Mouse (Mus musculus) forebrain, postnatal 0 days (tissue): ENCODE data around the gene Tnfrsf19. TPM values are rescaled to one million over a fixed set of nuclear protein-coding genes. Genes with fewer than 3 reads are reported as not detected.

Experiments
- ATAC-seq: fragments of 200-750 bp; cut with Nextera tagmentation; 2 replicates; pipeline ENCODE4 v1.8.0; 2017; ENCODE audit warnings: mild to moderate bottlenecking, moderate library complexity
- DNase-seq: peaks from one replicate; pipeline ENCODE4 v3.0.0-alpha.2; 2015
- H3K27ac ChIP-seq: fragments of 300-500 bp; sonication (generic); 2 replicates; pipeline ENCODE4 v1.5.1; 2014; ENCODE audit warnings: low read depth, mild to moderate bottlenecking, antibody characterized with exemption, low read length, moderate library complexity, mixed read lengths
- H3K27me3 ChIP-seq: fragments of 300-500 bp; sonication (generic); 2 replicates; pipeline ENCODE4 v1.6.1; 2014; ENCODE audit warnings: mild to moderate bottlenecking, low read length, mixed read lengths; ENCODE audit not compliant: insufficient read depth
- H3K36me3 ChIP-seq: fragments of 300-500 bp; sonication (generic); 2 replicates; pipeline ENCODE4 v1.6.1; 2014; ENCODE audit warnings: mild to moderate bottlenecking, moderate library complexity; ENCODE audit not compliant: insufficient read depth
- H3K4me1 ChIP-seq: fragments of 300-500 bp; sonication (generic); 2 replicates; pipeline ENCODE4 v1.6.1; 2014; ENCODE audit warnings: antibody characterized with exemption; ENCODE audit not compliant: insufficient read depth
- H3K4me2 ChIP-seq: fragments of 300-500 bp; sonication (generic); 2 replicates; pipeline ENCODE4 v1.6.1; 2014; ENCODE audit warnings: low read depth, mild to moderate bottlenecking, moderate library complexity
- H3K4me3 ChIP-seq: fragments of 300-500 bp; sonication (generic); 2 replicates; pipeline ENCODE4 v1.5.1; 2014; ENCODE audit warnings: low read depth, low read length, mixed read lengths
- H3K9ac ChIP-seq: fragments of 300-500 bp; sonication (generic); 2 replicates; pipeline ENCODE4 v1.6.1; 2014; ENCODE audit warnings: mild to moderate bottlenecking
- H3K9me3 ChIP-seq: fragments of 300-500 bp; sonication (generic); 2 replicates; pipeline ENCODE4 v1.6.1; 2016; ENCODE audit warnings: low read length
- CTCF ChIP-seq: sonication (generic); IDR thresholded peaks from 2 replicates; pipeline ENCODE4 v1.5.1; 2016; ENCODE audit warnings: antibody characterized with exemption, control low read depth, low read depth
- WGBS: fragments of 180-500 bp; shearing (Covaris S2); extraction: QIAGEN DNeasy Blood & Tissue Kit; methylation state at CpG from one replicate; pipeline ENCODE4 v1.1.7; 2014; 5-methylcytosine and 5-hydroxymethylcytosine counted together
- polyA plus RNA-seq: library from polyadenylated mRNA; unstranded; fragments of >200 nt; fragmentation: Nextera tagmentation; extraction: Ambion mirVana; gene quantifications from 2 replicates; pipeline ENCODE4 v1.2.1, GENCODE M21; 2015
- total RNA-seq: library from RNA; depleted of rRNA; stranded (reverse); fragments of >200 nt; gene quantifications from 2 replicates; pipeline ENCODE4 v1.2.3, GENCODE M21; 2014; rRNA removed

Tnfrsf19 gene
- 59.5 and 63.1 TPM in 2 replicates for total RNA-seq
- polyA plus RNA-seq, result 52.7 and 56.0 TPM in 2 replicates

GRCm38 (mm10) chr14:61046091-61046681, at the start of gene Tnfrsf19:
TSS of gene Tnfrsf19 (minus strand) at chr14:61046490.
- Histone ChIP-seq H3K27ac (peak within 1 kb of the TSS; percentile 79), H3K9ac (peak within 1 kb of the TSS; percentile 65), H3K36me3 (no peaks in the 10 kb centered on the region), H3K4me3 (peak within 1 kb of the TSS; percentile 49), H3K27me3 (no peaks in the 10 kb centered on the region; the same call in 1 of the 2 replicates), H3K4me1 (peaks cover 7% of the 10 kb centered on the region), H3K4me2 (peak within 1 kb of the TSS; percentile 86), H3K9me3 (no peaks in the 10 kb centered on the region)
- DNase-seq, result peak; percentile 89
- WGBS, result 3% methylated on average over 38 of the region's 38 CpGs
- TF ChIP-seq CTCF, result no peak
- ATAC-seq, result peak; percentile 96

- H3K9ac ChIP-seq, result no peak overlapping the region
- peak; percentile 48 for DNase-seq
- WGBS, result 55% methylated on average over 3 of the region's 3 CpGs
Measured at GRCm38 (mm10) chr14:61092073-61092472, 45.8 kb upstream of the Tnfrsf19 start.

GRCm38 (mm10) chr14:61090955-61091354, 44.7 kb upstream of the Tnfrsf19 start:
- no peak overlapping the region for H3K27ac ChIP-seq
- no peaks in the 10 kb centered on the region for H3K9me3 ChIP-seq
- H3K36me3 ChIP-seq, result no peaks in the 10 kb centered on the region
- WGBS, result 48% methylated on average over 5 of the region's 5 CpGs
- no peaks in the 10 kb centered on the region for H3K27me3 ChIP-seq
- H3K9ac ChIP-seq, result no peak overlapping the region
- TF ChIP-seq CTCF, result no peak
- H3K4me2 ChIP-seq, result no peak overlapping the region
- DNase-seq, result peak; percentile 55
- peak; percentile 65 for ATAC-seq
- no peaks in the 10 kb centered on the region for H3K4me1 ChIP-seq
- H3K4me3 ChIP-seq, result no peak overlapping the region

More at GRCm38 (mm10) chr14:61092073-61092472, 45.8 kb upstream of the Tnfrsf19 start:
- Histone ChIP-seq H3K4me1 (no peaks in the 10 kb centered on the region), H3K4me3 (no peak overlapping the region), H3K36me3 (no peaks in the 10 kb centered on the region), H3K4me2 (no peak overlapping the region), H3K27ac (no peak overlapping the region), H3K27me3 (no peaks in the 10 kb centered on the region), H3K9me3 (no peaks in the 10 kb centered on the region)
- no peak for TF ChIP-seq CTCF
- ATAC-seq, result no peak

- H3K27ac ChIP-seq, result no peak overlapping the region
- H3K9ac ChIP-seq, result no peak overlapping the region
- ATAC-seq (no peak), DNase-seq (no peak)
- H3K36me3 ChIP-seq, result no peaks in the 10 kb centered on the region
- H3K4me3 ChIP-seq, result no peak overlapping the region
- no peak overlapping the region for H3K4me2 ChIP-seq
- no peaks in the 10 kb centered on the region for H3K27me3 ChIP-seq
- no peaks in the 10 kb centered on the region for H3K4me1 ChIP-seq
- 63% methylated on average over 8 of the region's 8 CpGs for WGBS
- no peak for TF ChIP-seq CTCF
- no peaks in the 10 kb centered on the region for H3K9me3 ChIP-seq
Measured at GRCm38 (mm10) chr14:61088187-61088586, 41.9 kb upstream of the Tnfrsf19 start.

GRCm38 (mm10) chr14:61085325-61085724, 39.0 kb upstream of the Tnfrsf19 start:
- no peaks in the 10 kb centered on the region for H3K36me3 ChIP-seq
- no peaks in the 10 kb centered on the region for H3K27me3 ChIP-seq
- H3K27ac ChIP-seq, result no peak overlapping the region
- no peak for ATAC-seq
- DNase-seq, result peak; percentile 50
- H3K9ac ChIP-seq, result no peak overlapping the region
- H3K9me3 ChIP-seq, result no peaks in the 10 kb centered on the region
- TF ChIP-seq CTCF, result peak; percentile 77
- H3K4me3 ChIP-seq, result no peak overlapping the region
- H3K4me1 ChIP-seq, result no peaks in the 10 kb centered on the region
- WGBS, result 73% methylated on average over 3 of the region's 3 CpGs
- H3K4me2 ChIP-seq, result no peak overlapping the region

GRCm38 (mm10) chr14:61069555-61069954, 23.3 kb upstream of the Tnfrsf19 start:
- Histone ChIP-seq H3K9ac (no peak overlapping the region), H3K27ac (no peak overlapping the region), H3K4me2 (no peak overlapping the region), H3K27me3 (no peaks in the 10 kb centered on the region), H3K4me1 (no peaks in the 10 kb centered on the region), H3K9me3 (no peaks in the 10 kb centered on the region), H3K4me3 (no peak overlapping the region), H3K36me3 (no peaks in the 10 kb centered on the region)
- no peak for ATAC-seq
- 66% methylated on average over 1 of the region's 1 CpGs for WGBS
- no peak for DNase-seq
- no peak for TF ChIP-seq CTCF

- H3K9me3 ChIP-seq, result no peaks in the 10 kb centered on the region
- no peaks in the 10 kb centered on the region for H3K27me3 ChIP-seq
- no peak for TF ChIP-seq CTCF
- no peak overlapping the region for H3K27ac ChIP-seq
- ATAC-seq, result peak; percentile 74
- 17% methylated on average over 3 of the region's 3 CpGs for WGBS
- no peak overlapping the region for H3K9ac ChIP-seq
- H3K4me2 ChIP-seq, result no peak overlapping the region
- H3K36me3 ChIP-seq, result no peaks in the 10 kb centered on the region
- H3K4me3 ChIP-seq, result no peak overlapping the region
- peak; percentile 53 for DNase-seq
- H3K4me1 ChIP-seq, result peaks cover 14% of the 10 kb centered on the region
Measured at GRCm38 (mm10) chr14:61061729-61062128, 15.4 kb upstream of the Tnfrsf19 start.
